Mouse (Mus musculus) embryonic facial prominence, embryonic 10.5 days (tissue): ENCODE results near the gene Cables2. TPM values are rescaled to one million over a fixed set of nuclear protein-coding genes. Genes with fewer than 3 reads are reported as not detected.

Experiments used
- DNase-seq: peaks from one replicate; pipeline ENCODE4 v3.0.0-alpha.2; 2017; ENCODE audit warnings: low spot score
- H3K27ac ChIP-seq: fragments of 300-500 bp; sonication (generic); replicated peaks from 2 replicates; pipeline ENCODE4 v1.5.1; 2016; ENCODE audit warnings: mild to moderate bottlenecking
- H3K27me3 ChIP-seq: fragments of 300-500 bp; sonication (generic); replicated peaks from 2 replicates; pipeline ENCODE4 v1.6.1; 2016; ENCODE audit warnings: low read depth, mild to moderate bottlenecking; ENCODE audit not compliant: poor library complexity, severe bottlenecking
- H3K36me3 ChIP-seq: fragments of 300-500 bp; sonication (generic); replicated peaks from 2 replicates; pipeline ENCODE4 v1.6.1; 2016; ENCODE audit warnings: mild to moderate bottlenecking, moderate library complexity
- H3K4me1 ChIP-seq: fragments of 300-500 bp; sonication (generic); 2 replicates; pipeline ENCODE4 v1.6.1; 2016
- H3K4me3 ChIP-seq: fragments of 300-500 bp; sonication (generic); 2 replicates; pipeline ENCODE4 v1.5.1; 2016; ENCODE audit warnings: mild to moderate bottlenecking, moderate library complexity
- H3K9me3 ChIP-seq: fragments of 300-500 bp; sonication (generic); 2 replicates; pipeline ENCODE4 v1.6.1; 2016; ENCODE audit warnings: mild to moderate bottlenecking
- WGBS: fragments of 180-500 bp; shearing (Covaris S2); methylation state at CpG from one replicate; pipeline ENCODE4 v1.1.7; 2016; 5-methylcytosine and 5-hydroxymethylcytosine counted together
- polyA plus RNA-seq: library from polyadenylated mRNA; unstranded; fragments of >200 nt; fragmentation: Nextera tagmentation; extraction: Ambion mirVana; gene quantifications from 2 replicates; pipeline ENCODE4 v1.2.1, GENCODE M21; 2016

Cables2 gene
- polyA plus RNA-seq, 1 experiment from 2014 or later: 12.7 TPM

DNA sequence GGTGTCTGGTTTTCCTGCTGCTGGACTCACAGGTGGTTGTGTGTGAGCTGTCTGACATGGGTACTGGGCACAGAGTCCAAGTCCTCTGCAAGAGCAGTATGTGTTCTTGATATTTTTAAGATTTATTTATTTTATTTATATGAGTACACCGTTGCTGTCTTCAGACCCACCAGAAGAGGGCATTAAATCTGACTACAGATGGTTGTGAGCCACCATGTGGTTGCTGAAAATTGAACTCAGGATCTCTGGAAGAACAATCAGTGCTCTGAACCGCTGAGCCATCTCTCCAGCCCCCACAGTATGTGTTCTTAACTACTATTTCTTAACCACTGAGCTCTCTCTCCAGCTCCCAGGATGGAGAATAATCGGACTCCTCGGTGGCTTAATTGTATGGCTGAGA is 28.9 kb upstream of the Cables2 start:
- Histone ChIP-seq H3K27ac (no peak overlapping the region), H3K4me1 (0 out of 2 replicates have a peak, but pooled peaks cover 4% of the 10 kb centered on the region), H3K9me3 (0 out of 2 replicates have a peak, but pooled peaks cover 4% of the 10 kb centered on the region), H3K36me3 (no peaks in the 10 kb centered on the region), H3K27me3 (no peaks in the 10 kb centered on the region), H3K4me3 (no peak overlapping the region)
- WGBS: 79% methylated on average over 4 of the region's 4 CpGs
- no peak for DNase-seq

DNA sequence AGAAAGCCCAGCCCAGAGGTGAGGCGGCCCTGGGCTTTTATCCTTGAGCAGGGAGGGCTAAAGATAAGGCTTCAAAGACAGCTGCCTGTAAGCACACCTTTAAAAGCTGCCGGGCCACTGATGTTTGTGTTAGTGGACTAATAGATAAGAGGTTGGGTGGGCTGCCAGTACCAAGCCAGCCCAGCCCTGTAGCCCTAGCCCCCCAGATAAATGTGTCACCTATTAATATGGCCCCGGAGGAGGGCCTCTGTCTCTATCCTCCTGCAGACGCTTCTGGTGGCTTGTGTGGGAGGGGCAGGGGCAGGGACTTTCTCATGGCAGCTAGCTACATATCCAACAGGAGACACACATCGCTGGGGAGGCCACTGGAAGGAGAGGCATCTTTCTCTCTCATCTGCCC is 27.5 kb upstream of the Cables2 start:
- no peaks in the 10 kb centered on the region for H3K27me3 ChIP-seq
- 0 out of 2 replicates have a peak, but pooled peaks cover 4% of the 10 kb centered on the region for H3K9me3 ChIP-seq
- H3K36me3 ChIP-seq: no peaks in the 10 kb centered on the region
- no peak for DNase-seq
- 0 out of 2 replicates have a peak, but pooled peaks cover 4% of the 10 kb centered on the region for H3K4me1 ChIP-seq
- no peak overlapping the region for H3K27ac ChIP-seq
- H3K4me3 ChIP-seq: no peak overlapping the region
- 60% methylated on average over 5 of the region's 5 CpGs for WGBS

DNA sequence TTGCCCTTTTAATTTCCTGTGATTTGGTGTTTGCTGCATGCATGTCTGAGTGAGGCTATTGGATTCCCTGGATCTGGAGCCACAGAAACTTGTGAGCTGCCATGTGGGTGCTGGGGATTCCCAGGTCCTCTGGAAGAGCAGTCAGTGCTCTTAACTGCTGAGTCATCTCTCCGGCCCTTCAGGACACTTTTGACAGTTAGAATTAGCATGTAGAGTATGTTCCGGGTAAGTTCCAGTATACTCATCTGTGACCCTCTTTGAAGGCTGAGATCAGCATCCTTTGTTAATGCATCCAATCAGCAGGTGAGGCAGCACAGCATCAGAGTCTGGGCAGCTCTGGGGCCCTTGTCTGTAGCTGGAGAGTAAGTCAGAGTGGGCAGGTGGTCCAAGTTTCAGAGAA is 27.0 kb upstream of the Cables2 start:
- Histone ChIP-seq H3K4me1 (0 out of 2 replicates have a peak, but pooled peaks cover 4% of the 10 kb centered on the region), H3K4me3 (no peak overlapping the region), H3K9me3 (0 out of 2 replicates have a peak, but pooled peaks cover 4% of the 10 kb centered on the region), H3K36me3 (no peaks in the 10 kb centered on the region), H3K27ac (no peak overlapping the region), H3K27me3 (no peaks in the 10 kb centered on the region)
- DNase-seq: no peak
- 83% methylated on average over 2 of the region's 2 CpGs for WGBS

DNA sequence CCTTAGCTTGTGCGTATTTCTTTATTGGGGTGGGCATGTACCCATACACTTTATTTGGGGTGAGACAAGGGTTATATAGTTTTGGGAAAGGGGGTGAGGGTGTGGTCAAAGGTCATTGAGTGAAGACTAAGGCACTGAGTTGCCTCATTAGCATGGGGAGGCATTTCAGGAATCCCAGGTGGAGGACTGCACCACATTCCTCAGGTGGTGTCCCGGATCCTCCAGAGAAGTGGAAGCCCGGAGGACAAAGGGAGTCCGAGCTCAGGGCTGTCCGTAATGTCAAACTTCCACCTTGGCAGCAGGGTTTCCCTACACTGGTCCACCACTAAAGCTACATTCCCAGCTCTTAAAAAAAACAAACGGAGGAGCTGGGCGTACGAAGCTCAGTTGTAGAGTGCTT is 19.6 kb upstream of the Cables2 start:
- no peak overlapping the region for H3K4me3 ChIP-seq
- peaks cover 31% of the 10 kb centered on the region for H3K4me1 ChIP-seq
- no peaks in the 10 kb centered on the region for H3K9me3 ChIP-seq
- DNase-seq: no peak
- no peaks in the 10 kb centered on the region for H3K36me3 ChIP-seq
- no peak overlapping the region for H3K27ac ChIP-seq
- H3K27me3 ChIP-seq: peaks cover 12% of the 10 kb centered on the region
- 66% methylated on average over 8 of the region's 8 CpGs for WGBS

DNA sequence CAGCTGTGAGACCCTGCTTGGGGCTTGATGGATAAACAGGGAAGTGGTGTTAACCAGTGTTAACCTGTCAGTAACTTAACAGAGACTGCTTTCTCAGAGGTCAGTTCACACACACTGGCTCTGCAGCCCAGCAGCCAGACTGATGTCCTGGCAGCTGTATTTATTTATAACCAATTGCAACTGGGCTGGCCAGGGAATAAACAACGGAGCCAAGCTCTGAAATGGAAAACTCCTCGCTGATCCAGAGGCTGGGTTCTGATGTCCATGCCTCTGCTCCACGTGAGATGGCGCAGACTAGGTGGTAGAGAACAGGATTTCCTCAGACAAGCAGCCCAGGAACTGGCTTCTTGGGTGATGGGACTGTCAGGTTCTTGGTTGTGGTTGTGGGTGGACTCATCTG is 18.7 kb upstream of the Cables2 start:
- Histone ChIP-seq H3K4me3 (no peak overlapping the region), H3K4me1 (peaks cover 31% of the 10 kb centered on the region)
- 72% methylated on average over 4 of the region's 4 CpGs for WGBS

DNA sequence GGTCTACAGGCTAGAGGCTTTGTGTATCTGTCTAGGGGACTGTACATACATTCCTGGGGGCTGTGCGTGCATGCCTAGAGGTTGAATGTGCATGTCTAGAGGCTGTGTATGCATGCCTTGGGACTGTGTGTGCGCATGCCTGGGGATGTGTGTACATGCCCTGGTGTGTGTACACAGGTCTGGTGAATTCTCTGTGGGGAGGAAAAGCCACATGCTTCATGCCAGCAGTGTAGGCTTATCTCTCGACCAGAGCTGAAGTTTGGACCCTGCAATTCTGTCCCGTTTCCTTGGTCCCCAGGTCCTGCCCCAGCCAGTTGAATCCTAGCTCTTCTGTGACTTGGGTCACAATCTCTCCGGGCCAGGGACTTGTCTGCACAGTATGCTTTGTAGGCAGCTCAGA is 18.3 kb upstream of the Cables2 start:
- Histone ChIP-seq H3K4me1 (peaks cover 31% of the 10 kb centered on the region), H3K27me3 (peaks cover 12% of the 10 kb centered on the region), H3K36me3 (no peaks in the 10 kb centered on the region), H3K9me3 (no peaks in the 10 kb centered on the region), H3K27ac (no peak overlapping the region; the same call in 1 of the 2 replicates), H3K4me3 (no peak overlapping the region)
- no peak for DNase-seq
- WGBS: 77% methylated on average over 5 of the region's 5 CpGs

More for the DNA sequence above, 18.7 kb upstream of the Cables2 start:
- no peaks in the 10 kb centered on the region for H3K9me3 ChIP-seq
- H3K27me3 ChIP-seq: peaks cover 12% of the 10 kb centered on the region
- H3K36me3 ChIP-seq: no peaks in the 10 kb centered on the region
- H3K27ac ChIP-seq: no peak overlapping the region; the same call in 1 of the 2 replicates
- no peak for DNase-seq

DNA sequence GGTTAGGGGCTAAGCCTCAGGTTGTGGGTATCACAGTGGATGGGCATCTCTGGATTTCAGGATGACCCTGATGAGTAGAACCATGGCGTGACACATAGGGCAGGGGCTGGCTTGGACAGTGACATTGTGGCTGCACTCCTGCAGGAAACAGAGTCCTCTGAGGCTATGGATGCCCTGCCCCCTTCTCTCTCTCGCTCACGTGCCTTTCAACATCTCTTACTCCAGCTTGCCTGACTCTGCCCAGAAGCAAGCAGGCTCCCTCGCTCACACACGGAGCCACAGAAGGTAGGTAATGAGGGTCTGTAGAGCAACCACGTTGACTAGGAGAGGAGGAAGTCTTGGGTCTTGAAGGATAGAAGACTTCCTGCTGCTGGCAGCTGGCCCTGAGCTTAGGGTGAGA is 17.2 kb upstream of the Cables2 start:
- Histone ChIP-seq H3K4me3 (no peak overlapping the region), H3K4me1 (peaks cover 31% of the 10 kb centered on the region), H3K27me3 (peaks cover 12% of the 10 kb centered on the region), H3K9me3 (no peaks in the 10 kb centered on the region), H3K27ac (peak overlapping the region; percentile 31; the same call in 1 of the 2 replicates), H3K36me3 (no peaks in the 10 kb centered on the region)
- 49% methylated on average over 6 of the region's 6 CpGs for WGBS
- DNase-seq: no peak

DNA sequence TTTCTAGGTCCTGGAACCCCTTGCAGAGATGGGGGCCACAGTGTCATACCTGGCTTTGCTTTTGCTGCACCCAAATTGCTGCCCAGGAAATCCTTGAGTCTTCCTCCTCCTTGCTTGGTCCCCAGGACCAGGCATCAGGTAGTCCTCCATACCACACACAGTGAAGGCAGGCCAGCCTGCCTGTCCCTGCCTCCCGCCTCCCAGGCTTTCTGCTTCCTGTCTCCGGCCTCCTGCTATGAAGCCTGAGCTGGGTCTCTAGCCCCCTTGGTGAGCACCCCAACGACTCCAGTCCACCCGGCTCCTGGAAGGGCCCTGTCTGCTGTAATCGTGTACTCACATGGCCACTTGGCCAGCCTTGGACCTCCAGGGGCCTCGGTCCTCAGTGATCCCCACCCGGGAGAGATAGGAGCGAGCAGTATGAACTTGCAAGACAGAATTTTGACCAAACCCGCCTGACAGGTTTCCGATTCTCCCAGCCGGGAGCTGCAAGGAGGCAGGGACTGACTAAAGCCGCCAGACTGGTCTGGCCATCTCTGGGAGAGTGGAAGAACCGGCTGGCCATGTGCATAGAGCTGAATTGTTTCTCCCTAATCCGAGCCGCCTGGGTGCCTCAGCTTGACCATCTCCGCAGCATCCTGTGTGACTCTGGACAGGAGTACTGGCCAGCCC is 16.3 kb upstream of the Cables2 start, which contains the start of gene Rbbp8nl:
TSS of gene Rbbp8nl (minus strand) at position 440 of the 669 bp plus-strand sequence.
- Histone ChIP-seq H3K4me3 (peak within 1 kb of the TSS; percentile 36), H3K4me1 (peaks cover 31% of the 10 kb centered on the region)
- peak; percentile 77 for DNase-seq

DNA sequence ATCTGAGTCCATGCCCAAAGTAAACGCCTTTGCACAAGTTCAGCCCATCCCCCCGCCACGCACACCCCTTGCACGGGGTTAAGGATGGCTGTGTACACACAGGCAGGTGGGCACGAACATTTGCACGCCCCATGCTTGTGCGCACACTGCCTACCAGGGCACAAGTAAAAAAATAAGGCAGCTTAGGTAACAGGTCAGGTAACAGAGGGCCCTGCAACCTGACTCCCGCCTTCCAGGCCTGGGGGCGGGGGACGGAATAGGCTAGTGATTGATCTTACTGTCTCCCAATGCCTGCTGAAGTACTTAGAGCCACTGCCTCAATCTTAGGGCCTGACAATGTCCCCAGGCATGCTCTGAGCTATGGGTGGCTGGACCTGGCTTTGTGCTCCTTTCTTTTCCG is 15.7 kb upstream of the Cables2 start:
- Histone ChIP-seq H3K27me3 (peaks cover 12% of the 10 kb centered on the region), H3K9me3 (no peaks in the 10 kb centered on the region), H3K4me1 (peaks cover 31% of the 10 kb centered on the region), H3K27ac (peak overlapping the region; percentile 75), H3K4me3 (peak overlapping the region; percentile 36), H3K36me3 (no peaks in the 10 kb centered on the region)
- peak; percentile 55 for DNase-seq
- WGBS: 45% methylated on average over 11 of the region's 11 CpGs

More for the DNA sequence above, 16.3 kb upstream of the Cables2 start, which contains the start of gene Rbbp8nl:
- H3K9me3 ChIP-seq: no peaks in the 10 kb centered on the region
- H3K27ac ChIP-seq: peak within 1 kb of the TSS; percentile 75
- peaks cover 12% of the 10 kb centered on the region for H3K27me3 ChIP-seq
- 27% methylated on average over 16 of the region's 16 CpGs for WGBS
- H3K36me3 ChIP-seq: no peaks in the 10 kb centered on the region

DNA sequence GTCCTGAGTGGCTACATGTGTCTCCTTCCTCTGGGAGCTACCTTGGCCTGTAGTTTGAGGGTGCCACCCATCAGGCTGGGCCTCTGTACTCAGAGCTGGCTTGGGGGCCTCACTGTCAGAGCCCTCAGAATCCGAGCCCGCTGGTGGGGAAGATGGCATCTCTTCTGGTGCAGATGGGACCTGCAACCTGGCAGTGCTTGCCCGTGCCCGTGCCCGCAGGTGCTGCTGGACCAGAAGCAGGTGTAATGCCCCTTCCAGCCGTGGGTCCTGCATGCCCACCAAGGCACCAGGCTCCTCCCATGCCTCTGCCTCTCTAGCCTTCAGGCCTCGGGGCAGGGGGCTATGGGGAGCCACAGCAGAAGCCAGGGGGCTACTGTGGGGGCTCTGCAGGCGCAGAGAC is 6.0 kb upstream of the Cables2 start:
- Histone ChIP-seq H3K27ac (no peak overlapping the region), H3K4me1 (peaks cover 24% of the 10 kb centered on the region), H3K27me3 (peaks cover 15% of the 10 kb centered on the region), H3K9me3 (no peaks in the 10 kb centered on the region), H3K4me3 (no peak overlapping the region), H3K36me3 (no peaks in the 10 kb centered on the region)
- DNase-seq: no peak
- WGBS: 86% methylated on average over 8 of the region's 8 CpGs

DNA sequence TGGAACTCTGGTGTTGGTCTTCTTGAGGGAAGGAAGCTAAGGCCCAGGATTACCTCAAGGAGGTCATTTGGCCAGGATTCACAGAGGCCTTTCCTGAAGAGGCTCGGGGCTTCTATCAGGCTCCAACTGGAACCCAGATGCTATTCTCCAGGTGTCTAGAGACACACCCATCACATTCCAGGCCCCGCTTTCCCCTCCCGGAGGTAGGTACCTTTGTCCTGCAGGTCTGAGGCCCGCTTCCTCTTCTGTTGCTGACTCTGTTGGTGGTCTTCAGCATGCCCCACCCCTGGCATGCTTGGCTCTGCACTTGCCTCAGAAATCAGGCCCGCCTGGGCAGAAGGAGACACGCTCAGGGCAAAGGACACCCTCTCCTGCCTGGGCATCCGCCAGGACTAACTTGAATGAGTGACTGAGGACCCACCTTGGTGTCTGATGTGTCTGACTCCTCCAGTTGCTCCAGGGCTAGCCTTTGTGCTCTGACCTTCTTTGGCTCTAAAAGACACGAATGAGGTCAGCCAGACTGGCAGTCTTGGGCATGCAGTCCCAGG is 4.6 kb upstream of the Cables2 start:
- H3K9me3 ChIP-seq: no peaks in the 10 kb centered on the region
- peaks cover 32% of the 10 kb centered on the region for H3K4me1 ChIP-seq
- no peak overlapping the region for H3K4me3 ChIP-seq
- no peaks in the 10 kb centered on the region for H3K36me3 ChIP-seq
- 68% methylated on average over 8 of the region's 8 CpGs for WGBS
- DNase-seq: no peak
- H3K27ac ChIP-seq: no peak overlapping the region
- H3K27me3 ChIP-seq: peaks cover 21% of the 10 kb centered on the region

DNA sequence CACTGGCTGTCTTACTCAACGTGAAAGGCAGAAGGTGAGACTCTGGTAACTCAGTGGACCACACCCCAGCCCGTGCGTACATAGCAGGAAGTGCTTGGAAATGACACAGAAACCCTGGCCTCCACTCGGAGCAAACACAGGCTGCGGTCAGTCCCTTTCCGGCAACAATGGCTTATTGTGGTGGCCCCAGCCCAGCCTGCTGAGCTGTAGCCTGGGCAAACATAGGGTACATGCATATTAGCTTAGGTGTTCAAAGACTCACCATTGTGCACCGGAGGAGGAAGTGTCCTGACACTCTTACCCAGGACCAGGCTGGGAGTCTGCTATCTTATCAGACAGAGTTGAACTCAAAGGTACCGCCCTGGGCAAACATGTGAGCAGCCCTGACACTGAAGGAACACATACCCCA is 3.6 kb upstream of the Cables2 start:
- H3K4me1 ChIP-seq: peaks cover 42% of the 10 kb centered on the region
- H3K36me3 ChIP-seq: no peaks in the 10 kb centered on the region
- peaks cover 21% of the 10 kb centered on the region for H3K27me3 ChIP-seq
- no peaks in the 10 kb centered on the region for H3K9me3 ChIP-seq
- no peak overlapping the region for H3K27ac ChIP-seq
- no peak overlapping the region for H3K4me3 ChIP-seq
- 49% methylated on average over 8 of the region's 8 CpGs for WGBS
- DNase-seq: no peak

DNA sequence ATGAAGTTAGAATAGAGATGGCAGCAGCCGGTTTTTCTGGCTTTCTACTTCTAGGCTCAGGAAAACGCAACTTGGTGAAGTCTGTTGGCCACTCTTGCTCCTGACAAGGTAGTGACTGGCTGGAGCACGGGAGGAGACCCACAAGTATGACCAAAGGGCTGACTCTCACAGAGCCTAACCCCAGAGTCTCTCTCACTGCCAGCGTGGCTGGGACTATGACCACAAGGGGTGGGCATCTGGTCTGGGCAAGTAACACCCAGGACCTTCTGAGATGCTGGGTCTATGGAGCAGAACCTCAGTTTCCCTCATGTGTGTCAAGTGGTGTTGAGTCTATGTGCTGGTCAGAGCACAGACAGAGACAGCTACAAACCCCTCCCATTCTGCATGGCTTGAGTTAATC is 3.1 kb upstream of the Cables2 start:
- H3K27ac ChIP-seq: no peak overlapping the region
- peaks cover 47% of the 10 kb centered on the region for H3K4me1 ChIP-seq
- no peaks in the 10 kb centered on the region for H3K9me3 ChIP-seq
- no peak overlapping the region for H3K4me3 ChIP-seq
- WGBS: 48% methylated on average over 4 of the region's 4 CpGs
- no peak for DNase-seq
- H3K27me3 ChIP-seq: peaks cover 21% of the 10 kb centered on the region
- peaks cover 3% of the 10 kb centered on the region; the same call in 1 of the 2 replicates for H3K36me3 ChIP-seq
